Mouse (Mus musculus) heart, embryonic 11.5 days (tissue): ENCODE data around the gene Plod1. TPM values are rescaled to one million over a fixed set of nuclear protein-coding genes. Genes with fewer than 3 reads are reported as not detected.

Experiments
- ATAC-seq: fragments of 200-750 bp; cut with Nextera tagmentation; replicated peaks from 2 replicates; pipeline ENCODE4 v1.8.0; 2017; ENCODE audit warnings: moderate library complexity; ENCODE audit not compliant: insufficient number of reproducible peaks, low FRiP score, low TSS enrichment
- H3K27ac ChIP-seq: fragments of 300-500 bp; sonication (generic); 2 replicates; pipeline ENCODE4 v1.5.1; 2014; ENCODE audit warnings: mild to moderate bottlenecking, low read depth, low read length
- H3K27me3 ChIP-seq: fragments of 300-500 bp; sonication (generic); 2 replicates; pipeline ENCODE4 v1.6.1; 2014; ENCODE audit warnings: mild to moderate bottlenecking, low read length, mixed read lengths; ENCODE audit not compliant: control insufficient read depth, insufficient read depth
- H3K36me3 ChIP-seq: fragments of 300-500 bp; sonication (generic); 2 replicates; pipeline ENCODE4 v1.6.1; 2014; ENCODE audit warnings: mild to moderate bottlenecking, low read length, moderate library complexity, mixed read lengths; ENCODE audit not compliant: control insufficient read depth, insufficient read depth
- H3K4me1 ChIP-seq: fragments of 300-500 bp; sonication (generic); 2 replicates; pipeline ENCODE4 v1.6.1; 2014; ENCODE audit warnings: low read length; ENCODE audit not compliant: control insufficient read depth, insufficient read depth
- H3K4me2 ChIP-seq: fragments of 300-500 bp; sonication (generic); 2 replicates; pipeline ENCODE4 v1.6.1; 2014; ENCODE audit warnings: mild to moderate bottlenecking, moderate library complexity
- H3K4me3 ChIP-seq: fragments of 300-500 bp; sonication (generic); 2 replicates; pipeline ENCODE4 v1.5.1; 2014; ENCODE audit warnings: low read depth, low read length
- H3K9ac ChIP-seq: fragments of 300-500 bp; sonication (generic); 2 replicates; pipeline ENCODE4 v1.6.1; 2014; ENCODE audit warnings: mild to moderate bottlenecking, low read depth, low read length, moderate library complexity
- H3K9me3 ChIP-seq: fragments of 300-500 bp; sonication (generic); replicated peaks from 2 replicates; pipeline ENCODE4 v1.6.1; 2016; ENCODE audit warnings: low read length; ENCODE audit not compliant: control insufficient read depth
- WGBS: fragments of 180-500 bp; shearing (Covaris S2); extraction: QIAGEN DNeasy Blood & Tissue Kit; methylation state at CpG from one replicate; pipeline ENCODE4 v1.1.7; 2014; ENCODE audit not compliant: insufficient replicate concordance; 5-methylcytosine and 5-hydroxymethylcytosine counted together
- polyA plus RNA-seq: library from polyadenylated mRNA; unstranded; fragments of >200 nt; fragmentation: Nextera tagmentation; extraction: Ambion mirVana; gene quantifications from 2 replicates; pipeline ENCODE4 v1.2.1, GENCODE M21; 2014

Plod1 gene
- polyA plus RNA-seq, 1 experiment from 2014 or later: 40.1 TPM

DNA sequence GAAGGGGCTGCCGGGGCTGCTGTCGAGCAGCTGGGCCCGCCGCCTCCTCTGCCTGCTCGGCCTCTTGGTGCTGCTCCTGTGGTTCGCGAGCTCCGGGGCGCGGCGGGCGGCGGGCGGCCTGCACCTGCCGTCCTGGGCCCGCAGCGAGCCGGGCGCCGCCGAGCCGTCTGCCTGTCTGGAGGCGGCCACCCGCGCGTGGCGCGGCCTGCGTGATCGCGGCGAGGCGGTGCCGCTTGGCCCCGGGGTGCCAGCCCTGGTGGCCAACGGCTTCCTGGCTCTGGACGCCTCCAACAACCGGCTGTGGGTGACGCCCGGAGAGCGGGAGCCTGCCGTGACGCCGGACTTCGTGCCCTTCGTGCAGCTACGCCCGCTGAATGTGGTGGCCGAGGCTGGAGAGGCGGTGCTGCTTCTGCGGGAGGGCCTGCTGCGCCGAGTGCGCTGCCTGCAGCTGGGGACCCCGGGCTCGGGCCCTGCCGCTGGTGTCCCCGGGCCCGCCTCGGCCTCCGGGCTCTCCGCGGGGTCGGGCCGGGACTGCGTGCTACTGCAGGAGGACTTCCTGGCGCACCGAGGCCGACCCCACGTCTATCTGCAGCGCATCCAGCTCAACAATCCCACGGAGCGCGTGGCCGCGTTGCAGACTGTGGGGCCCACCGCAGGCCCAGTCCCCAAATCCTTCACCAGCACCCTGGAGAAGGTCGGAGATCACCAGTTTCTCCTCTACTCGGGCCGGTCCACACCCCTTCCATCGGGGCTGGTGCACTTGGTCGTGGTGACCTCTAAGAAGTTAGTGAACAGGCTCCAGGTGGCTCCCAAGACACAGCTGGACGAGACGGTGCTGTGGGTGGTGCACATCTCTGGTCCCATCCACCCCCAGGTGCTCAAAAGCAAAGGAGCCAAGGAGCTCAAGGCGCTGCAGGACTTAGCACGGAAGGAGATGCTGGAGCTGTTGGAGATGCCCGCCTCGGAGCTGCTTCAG is 4.8 kb upstream of the Plod1 start:
- Histone ChIP-seq H3K27ac (peak overlapping the region; percentile 47), H3K4me2 (peak overlapping the region; percentile 100), H3K9me3 (no peaks in the 10 kb centered on the region), H3K4me1 (peaks cover 11% of the 10 kb centered on the region), H3K36me3 (peaks cover 18% of the 10 kb centered on the region), H3K27me3 (no peaks in the 10 kb centered on the region), H3K4me3 (peak overlapping the region; percentile 96), H3K9ac (peak overlapping the region; percentile 70)
- 6% methylated on average over 77 of the region's 88 CpGs for WGBS
- peak; percentile 43 for ATAC-seq

DNA sequence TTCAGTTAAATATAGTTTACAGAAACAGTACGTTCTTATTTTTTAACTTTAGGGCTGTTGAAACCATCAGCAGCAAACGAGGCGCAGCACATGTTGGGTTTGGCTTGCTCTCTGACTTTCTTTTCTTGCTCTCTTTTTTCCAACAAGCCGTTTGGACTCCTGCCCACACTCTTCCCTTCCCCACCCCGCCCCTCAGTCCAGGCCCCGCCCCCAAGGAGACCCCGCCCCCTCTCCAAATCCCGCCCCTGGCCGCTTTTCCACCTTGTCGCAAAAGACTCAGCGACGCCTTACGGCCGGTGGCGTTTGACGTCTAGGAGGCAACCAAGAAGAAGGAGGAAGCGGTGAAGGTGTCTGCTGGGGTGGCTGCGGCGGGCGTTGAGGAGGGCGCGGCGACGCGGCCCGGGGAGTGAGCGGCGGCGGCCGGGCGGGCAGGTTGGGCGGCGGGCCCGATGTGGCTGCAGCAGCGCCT is 4.0 kb upstream of the Plod1 start, which contains the start of gene 2510039O18Rik:
TSS of gene 2510039O18Rik (plus strand) at position 320 of the 469 bp plus-strand sequence.
- Histone ChIP-seq H3K9ac (peak within 1 kb of the TSS; percentile 70), H3K4me2 (peak within 1 kb of the TSS; percentile 100), H3K27me3 (no peaks in the 10 kb centered on the region), H3K36me3 (peaks cover 11% of the 10 kb centered on the region), H3K4me3 (peak within 1 kb of the TSS; percentile 96), H3K4me1 (peaks cover 15% of the 10 kb centered on the region), H3K27ac (peak within 1 kb of the TSS; percentile 47), H3K9me3 (no peaks in the 10 kb centered on the region)
- WGBS: 3% methylated on average over 23 of the region's 35 CpGs
- peak; percentile 62 for ATAC-seq

- WGBS: 66% methylated on average over 9 of the region's 9 CpGs
- Histone ChIP-seq H3K9me3 (no peaks in the 10 kb centered on the region), H3K4me3 (no peak overlapping the region), H3K27ac (no peak overlapping the region), H3K9ac (no peak overlapping the region), H3K36me3 (peaks cover 7% of the 10 kb centered on the region), H3K27me3 (no peaks in the 10 kb centered on the region), H3K4me2 (peak overlapping the region; percentile 100; the same call in 1 of the 2 replicates), H3K4me1 (peaks cover 15% of the 10 kb centered on the region)
- ATAC-seq: no peak
These were observed 3.5 kb upstream of the Plod1 start for GRCm38 (mm10) chr4:147940111-147940510.

GRCm38 (mm10) chr4:147938148-147939096 is 1.9 kb upstream of the Plod1 start:
- Histone ChIP-seq H3K9ac (no peak overlapping the region), H3K27ac (no peak overlapping the region)
- no peak for ATAC-seq

DNA sequence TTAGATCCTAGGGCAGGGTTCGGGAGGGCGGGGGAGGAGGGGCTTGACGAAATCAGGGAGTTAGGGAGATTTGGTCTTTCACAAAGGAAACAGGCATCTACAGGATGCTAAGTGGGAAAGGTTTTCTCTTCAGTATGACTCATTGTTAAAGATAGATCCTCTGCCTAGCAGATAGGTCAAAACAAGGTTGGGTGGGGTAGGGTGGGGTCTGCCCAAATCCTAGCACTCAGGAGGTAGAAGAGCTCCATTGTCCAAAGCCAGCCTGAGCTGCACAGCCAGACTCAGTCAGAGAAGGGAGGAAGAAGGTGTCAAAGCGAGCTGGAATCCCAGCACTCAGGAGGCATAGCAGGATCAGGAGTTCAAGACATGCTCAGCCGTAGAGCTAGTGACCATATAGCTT is 919 bp upstream of the Plod1 start:
- Histone ChIP-seq H3K4me3 (no peak overlapping the region), H3K9ac (no peak overlapping the region), H3K36me3 (no peaks in the 10 kb centered on the region), H3K27me3 (no peaks in the 10 kb centered on the region), H3K4me2 (peak overlapping the region; percentile 87; the same call in 1 of the 2 replicates), H3K9me3 (no peaks in the 10 kb centered on the region), H3K4me1 (peaks cover 17% of the 10 kb centered on the region), H3K27ac (no peak overlapping the region)
- ATAC-seq: no peak
- 51% methylated on average over 5 of the region's 5 CpGs for WGBS

More at GRCm38 (mm10) chr4:147938148-147939096, 1.9 kb upstream of the Plod1 start:
- peaks cover 17% of the 10 kb centered on the region for H3K4me1 ChIP-seq
- no peak overlapping the region for H3K4me2 ChIP-seq
- H3K9me3 ChIP-seq: no peaks in the 10 kb centered on the region
- H3K4me3 ChIP-seq: no peak overlapping the region
- H3K36me3 ChIP-seq: no peaks in the 10 kb centered on the region
- H3K27me3 ChIP-seq: no peaks in the 10 kb centered on the region
- 60% methylated on average over 14 of the region's 14 CpGs for WGBS

DNA sequence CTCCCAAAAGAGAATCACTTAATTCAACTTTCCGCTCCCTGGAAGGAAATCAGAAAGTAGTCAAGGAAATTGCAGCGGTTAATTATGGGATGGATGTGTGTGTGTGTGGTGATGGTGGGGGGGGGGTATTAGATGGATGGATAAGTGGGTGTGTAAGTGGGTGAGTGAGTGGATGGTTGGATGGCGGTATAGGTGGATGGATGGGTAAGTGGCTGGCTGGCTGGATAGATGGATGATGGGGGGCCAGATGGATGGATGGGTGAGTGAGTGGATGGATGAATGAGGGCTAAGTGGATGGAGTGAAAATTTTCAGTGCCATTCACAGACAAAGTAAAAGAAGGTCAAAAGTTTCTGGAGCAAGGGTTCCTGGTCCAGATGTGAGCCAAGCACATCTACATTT is 454 bp upstream of the Plod1 start:
- no peak for ATAC-seq
- H3K36me3 ChIP-seq: no peaks in the 10 kb centered on the region
- H3K4me3 ChIP-seq: peak overlapping the region; percentile 72
- H3K9ac ChIP-seq: no peak overlapping the region
- H3K4me1 ChIP-seq: peaks cover 13% of the 10 kb centered on the region
- peak overlapping the region; percentile 87 for H3K4me2 ChIP-seq
- no peak overlapping the region for H3K27ac ChIP-seq
- WGBS: 53% methylated on average over 3 of the region's 3 CpGs
- no peaks in the 10 kb centered on the region for H3K9me3 ChIP-seq
- no peaks in the 10 kb centered on the region for H3K27me3 ChIP-seq

DNA sequence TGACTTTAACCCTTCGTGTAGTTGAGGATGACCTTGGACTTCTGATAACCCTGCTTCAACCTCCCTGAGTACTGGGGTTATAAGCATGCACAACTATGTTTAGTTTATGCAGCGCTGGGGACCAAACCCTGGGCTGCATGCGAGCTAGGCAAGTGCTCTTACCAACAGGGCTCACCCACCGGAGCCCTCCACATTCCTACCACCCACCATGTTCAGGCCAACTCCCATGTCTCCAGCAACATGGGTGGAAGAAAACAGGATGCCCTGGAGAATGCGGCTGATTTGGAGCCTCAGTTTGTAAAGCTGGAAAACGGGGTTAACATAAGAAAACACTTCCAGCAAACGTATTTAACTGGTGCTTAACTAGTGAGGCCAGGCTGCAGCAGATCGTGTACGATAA is 663 bp downstream of the Plod1 start:
- Histone ChIP-seq H3K9ac (peak overlapping the region; percentile 88), H3K36me3 (peaks cover 4% of the 10 kb centered on the region)
- 16% methylated on average over 9 of the region's 9 CpGs for WGBS

DNA sequence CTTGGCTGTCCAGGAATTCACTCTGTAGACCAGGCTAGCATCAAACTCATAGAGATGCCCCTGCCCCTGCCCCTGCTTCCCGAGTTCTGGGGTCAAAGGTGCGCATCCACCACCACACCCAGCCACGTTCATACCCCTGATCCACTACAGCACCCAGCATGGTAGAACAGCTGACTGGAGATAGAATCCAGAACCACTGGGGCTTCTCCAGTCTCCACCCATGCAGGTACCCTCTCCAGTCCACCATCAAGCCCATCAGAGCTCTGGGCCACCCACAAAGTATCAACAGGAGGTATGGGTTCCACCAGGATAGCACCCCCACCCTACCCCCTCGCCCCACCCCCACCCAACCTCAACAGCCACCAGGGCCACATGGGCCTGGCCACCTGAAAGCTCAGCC is 2.0 kb downstream of the Plod1 start:
- Histone ChIP-seq H3K9ac (no peak overlapping the region), H3K4me1 (peaks cover 6% of the 10 kb centered on the region; the same call in 1 of the 2 replicates), H3K4me2 (no peak overlapping the region), H3K4me3 (no peak overlapping the region), H3K27me3 (no peaks in the 10 kb centered on the region), H3K9me3 (no peaks in the 10 kb centered on the region), H3K27ac (no peak overlapping the region), H3K36me3 (peaks cover 12% of the 10 kb centered on the region)
- no peak for ATAC-seq
- WGBS: 84% methylated on average over 4 of the region's 4 CpGs

More for the DNA sequence above, 663 bp downstream of the Plod1 start:
- Histone ChIP-seq H3K4me2 (peak overlapping the region; percentile 87), H3K27ac (peak overlapping the region; percentile 80; the same call in 1 of the 2 replicates), H3K4me1 (peaks cover 6% of the 10 kb centered on the region; the same call in 1 of the 2 replicates), H3K27me3 (no peaks in the 10 kb centered on the region), H3K9me3 (no peaks in the 10 kb centered on the region), H3K4me3 (peak overlapping the region; percentile 72)
- ATAC-seq: no peak
